Mouse (Mus musculus): ENCODE data around the gene Wdr46.

Gene Wdr46

GRCm38 (mm10) chr17:33953310-33953709, 12.8 kb downstream of the Wdr46 start:
- no peak for DNase-seq

- no peak for DNase-seq
Measured at GRCm38 (mm10) chr17:33953961-33954565, 13.6 kb downstream of the Wdr46 start.

DNA sequence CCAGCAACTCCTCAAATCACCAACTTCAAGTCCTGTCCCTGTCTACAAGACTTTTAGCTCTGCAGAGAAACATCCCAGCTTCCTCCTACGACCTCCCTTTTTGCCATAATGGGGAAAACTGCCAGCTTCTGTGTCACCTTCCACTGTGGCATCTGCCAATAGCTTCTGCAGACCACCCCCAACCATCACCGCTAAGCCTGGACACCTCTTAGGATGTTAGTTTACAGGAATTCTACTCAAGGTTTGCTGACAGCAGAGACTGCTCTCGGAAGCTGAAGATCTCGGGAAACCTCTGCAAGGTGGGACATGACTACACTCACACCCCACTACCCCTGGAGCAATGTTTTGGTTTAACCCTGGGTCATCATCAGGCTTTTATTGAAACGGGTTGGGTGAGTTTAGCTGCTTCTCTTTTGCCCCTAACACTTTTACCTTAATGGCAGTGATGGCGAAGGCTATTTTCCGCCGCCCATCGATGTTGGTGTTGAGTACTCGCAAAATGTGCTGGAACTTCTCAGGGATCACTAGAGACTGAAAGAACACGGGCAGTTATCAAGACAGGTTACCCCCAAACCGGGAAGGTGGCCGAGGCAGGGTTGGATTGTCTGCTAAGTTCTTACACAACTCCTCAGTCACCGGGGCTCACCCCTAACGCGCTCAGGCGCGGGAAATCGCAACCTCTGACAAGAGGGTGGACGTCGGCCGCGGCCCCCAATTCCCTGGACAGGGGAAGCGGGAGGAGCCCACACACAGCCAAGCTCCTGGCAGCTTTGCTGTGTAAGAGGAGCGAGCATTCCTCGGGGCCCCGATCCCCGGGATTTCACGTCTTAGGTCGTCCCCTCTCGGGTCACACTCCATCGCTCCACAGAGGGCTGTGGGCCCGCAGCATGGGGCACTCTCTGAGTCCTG, 14.4 kb downstream of the Wdr46 start:
- peak; percentile 54 for DNase-seq

GRCm38 (mm10) chr17:33955555-33956214, 15.2 kb downstream of the Wdr46 start, which contains the start of the genes Vps52 and Rps18:
Vps52 (plus strand) TSS chr17:33955812.
Rps18 (minus strand) TSS chr17:33956001.
- peak; percentile 91 for DNase-seq

DNA sequence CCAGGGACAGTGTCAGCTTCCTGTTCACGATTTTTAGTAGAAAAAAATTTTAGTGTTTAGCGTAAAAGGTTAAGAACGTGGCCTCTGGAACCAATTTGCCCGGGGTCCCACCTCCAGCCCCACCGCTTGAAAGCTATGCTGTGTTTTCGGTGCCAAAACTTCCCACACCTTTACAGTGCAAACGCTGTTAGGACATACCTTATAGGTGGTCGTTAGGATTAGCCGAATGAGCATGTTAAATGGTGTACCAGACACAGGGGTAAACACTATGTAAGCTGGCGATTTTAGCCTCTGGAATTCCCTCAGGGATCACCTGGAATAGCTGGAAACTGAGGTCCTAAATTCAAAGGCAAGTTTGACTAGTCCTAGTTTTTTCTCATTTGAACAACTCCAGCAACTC, 15.9 kb downstream of the Wdr46 start:
- DNase-seq, result no peak

DNA sequence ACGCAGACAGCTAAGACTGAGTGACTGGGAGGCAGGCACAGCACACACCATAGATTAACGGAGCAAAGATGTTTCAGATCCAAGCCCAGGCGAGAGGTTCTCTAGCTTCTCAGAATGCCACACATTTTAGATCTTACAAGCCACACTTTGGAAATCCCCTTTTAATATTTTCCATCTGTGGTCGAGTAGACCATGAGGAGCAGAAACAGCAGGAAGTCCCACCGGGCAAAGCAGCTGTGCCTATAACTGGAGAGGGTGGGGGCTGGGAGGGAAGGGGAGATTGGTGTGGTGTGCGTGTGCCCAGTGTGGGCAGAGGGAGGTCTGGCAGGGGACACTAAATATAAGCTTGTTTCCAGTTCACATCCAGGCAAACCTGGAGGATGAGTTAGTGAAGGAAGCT, 17.0 kb downstream of the Wdr46 start:
- DNase-seq, result no peak

- no peak for DNase-seq
Measured at GRCm38 (mm10) chr17:33958451-33958850, 18.0 kb downstream of the Wdr46 start.

DNA sequence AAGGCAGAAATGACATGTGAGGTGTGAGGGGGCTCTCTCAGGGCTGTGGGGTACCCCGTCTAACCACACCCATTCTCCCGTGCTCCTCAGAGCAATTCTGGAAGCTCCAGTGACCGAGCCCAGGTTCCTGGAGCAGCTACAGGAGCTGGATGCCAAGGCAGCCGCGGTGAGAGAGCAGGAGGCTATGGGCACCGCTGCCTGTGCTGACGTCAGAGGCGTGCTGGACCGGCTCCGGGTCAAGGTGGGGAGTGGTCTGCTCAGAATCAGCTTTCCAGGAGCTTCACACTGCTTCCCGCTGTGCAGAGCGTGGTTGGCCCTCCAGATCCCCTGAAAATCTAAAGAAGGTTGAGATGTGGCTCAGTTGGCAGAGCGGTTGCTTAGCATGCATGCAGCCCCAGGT, 18.7 kb downstream of the Wdr46 start:
- DNase-seq, result no peak

DNA sequence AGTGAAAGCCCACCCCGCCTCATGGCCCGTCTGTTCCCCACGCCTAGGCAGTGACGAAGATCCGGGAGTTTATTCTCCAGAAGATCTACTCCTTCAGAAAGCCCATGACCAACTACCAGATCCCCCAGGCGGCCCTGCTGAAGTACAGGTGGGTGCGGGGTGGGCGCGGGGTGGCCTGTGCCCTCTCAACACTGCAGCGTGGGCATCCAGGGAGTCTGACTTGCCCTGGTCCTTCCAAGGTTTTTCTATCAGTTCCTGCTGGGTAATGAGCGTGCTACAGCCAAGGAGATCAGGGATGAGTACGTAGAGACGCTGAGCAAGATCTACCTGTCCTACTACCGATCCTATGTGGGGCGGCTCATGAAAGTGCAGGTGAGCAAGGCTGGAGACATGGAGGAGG, 19.5 kb downstream of the Wdr46 start:
- no peak for DNase-seq

DNA sequence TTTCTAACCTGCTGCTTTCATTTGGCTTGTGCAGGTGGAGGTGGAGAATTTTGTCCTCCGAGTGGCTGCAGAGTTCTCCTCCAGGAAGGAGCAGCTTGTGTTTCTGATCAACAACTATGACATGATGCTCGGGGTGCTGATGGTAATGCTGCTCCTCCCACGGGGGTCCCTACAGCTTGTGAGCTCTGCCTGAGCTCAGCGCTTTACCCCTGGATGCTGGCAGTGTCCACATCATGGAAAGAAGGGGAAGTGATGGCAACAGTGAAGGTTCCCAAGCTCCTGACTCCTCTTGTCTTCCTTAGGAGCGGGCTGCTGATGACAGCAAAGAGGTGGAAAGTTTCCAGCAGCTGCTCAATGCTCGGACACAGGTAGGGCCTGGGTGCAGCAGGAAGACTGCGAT, 22.4 kb downstream of the Wdr46 start:
- DNase-seq, result no peak

GRCm38 (mm10) chr17:33965082-33965845, 24.8 kb downstream of the Wdr46 start:
- DNase-seq, result no peak

- DNase-seq, result no peak
Measured at GRCm38 (mm10) chr17:33965846-33966550, 25.5 kb downstream of the Wdr46 start.

- peak; percentile 78 for DNase-seq
Measured at GRCm38 (mm10) chr17:33968489-33968888, 28.0 kb downstream of the Wdr46 start.

GRCm38 (mm10) chr17:33968927-33969326, 28.5 kb downstream of the Wdr46 start:
- no peak for DNase-seq

DNA sequence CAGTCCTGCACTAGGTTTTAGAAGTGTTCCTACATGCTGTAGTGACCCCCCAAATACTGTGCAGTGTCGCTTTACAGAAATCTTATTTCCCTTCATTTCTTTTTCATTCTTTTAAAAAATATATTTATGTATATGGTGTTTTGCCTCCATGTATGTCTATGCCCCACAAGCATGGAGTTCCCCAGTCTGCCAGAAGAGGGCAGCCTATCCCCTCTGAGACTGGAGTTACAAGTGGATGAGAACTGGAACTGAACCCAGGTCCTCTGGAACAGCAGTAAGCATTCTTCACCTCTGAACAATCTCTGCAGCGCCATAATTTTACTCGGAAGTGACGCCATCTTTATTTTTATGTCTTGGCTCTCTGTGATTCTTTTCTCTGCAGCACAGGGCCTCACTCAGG, 28.9 kb downstream of the Wdr46 start:
- no peak for DNase-seq

GRCm38 (mm10) chr17:33972691-33973090, 32.2 kb downstream of the Wdr46 start:
- no peak for DNase-seq

DNA sequence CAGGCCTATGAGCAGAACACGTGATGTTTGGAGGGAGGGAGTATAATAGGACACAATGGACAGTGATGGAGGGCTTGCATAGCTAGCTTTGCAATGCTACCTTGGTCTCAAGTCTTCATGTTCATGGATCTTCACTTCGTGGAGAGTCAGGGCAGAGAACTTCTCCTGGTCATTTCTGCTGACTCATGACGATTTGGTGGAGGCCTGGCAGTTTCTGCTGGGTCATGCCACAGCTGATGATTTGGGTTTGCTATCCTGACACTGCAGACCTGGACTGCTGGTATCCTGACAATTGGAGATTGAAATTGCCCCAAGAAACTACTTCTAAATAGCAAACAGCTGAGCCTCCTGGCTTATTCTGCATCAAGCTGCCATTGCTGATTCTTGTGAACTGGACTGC, 33.1 kb downstream of the Wdr46 start:
- no peak for DNase-seq

DNA sequence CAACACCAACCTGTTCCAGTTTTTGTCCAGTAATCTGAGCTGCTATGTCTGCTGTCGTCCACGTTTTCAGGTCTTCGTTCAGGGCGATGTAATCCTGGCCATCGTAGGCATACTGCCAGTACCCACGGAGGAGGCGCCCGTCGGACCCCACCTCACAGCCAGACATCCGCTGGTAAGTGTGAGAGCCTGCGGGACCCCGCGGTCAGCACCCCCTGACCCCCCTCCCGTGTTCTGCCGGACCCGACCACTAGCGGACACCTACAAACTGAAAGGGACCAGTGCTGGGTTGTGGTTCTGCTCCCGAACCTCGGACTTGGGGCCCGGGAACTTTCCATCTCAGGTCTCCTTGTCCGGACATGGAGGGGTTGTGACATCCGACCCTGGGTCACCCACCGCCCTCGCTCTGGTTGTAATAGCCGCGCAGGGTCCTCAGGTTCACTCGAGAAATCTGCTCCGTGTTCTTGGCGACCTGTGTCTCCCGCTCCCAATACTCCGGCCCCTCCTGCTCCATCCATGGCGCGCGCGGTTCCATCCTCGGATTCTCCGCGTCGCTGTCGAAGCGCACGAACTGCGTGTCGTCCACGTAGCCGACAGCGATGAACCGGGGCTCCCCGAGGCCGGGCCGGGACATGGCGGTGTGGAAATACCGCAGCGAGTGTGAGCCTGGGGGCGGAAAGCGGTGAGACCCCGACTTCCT, 37.5 kb downstream of the Wdr46 start:
- DNase-seq, result no peak

DNA sequence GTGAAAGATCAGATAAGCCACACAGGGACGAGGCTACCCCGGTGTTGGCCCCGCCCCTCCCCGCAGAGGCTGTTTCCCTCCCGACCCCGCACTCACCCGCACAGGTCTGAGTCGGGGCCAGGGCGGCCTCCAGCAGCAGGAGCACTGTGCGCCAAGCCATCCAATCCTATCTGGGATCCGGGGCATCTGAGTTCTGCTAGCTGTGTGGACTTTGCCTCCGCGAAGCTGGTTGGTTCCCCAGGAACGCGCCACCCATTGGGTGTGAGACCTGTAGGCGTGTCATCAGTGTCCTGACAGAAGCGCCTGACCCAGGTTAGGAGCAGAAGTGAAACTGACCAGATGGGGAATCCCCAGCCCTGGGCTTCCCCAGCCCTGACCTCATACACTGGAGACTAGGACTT, 38.2 kb downstream of the Wdr46 start:
- DNase-seq, result no peak

DNA sequence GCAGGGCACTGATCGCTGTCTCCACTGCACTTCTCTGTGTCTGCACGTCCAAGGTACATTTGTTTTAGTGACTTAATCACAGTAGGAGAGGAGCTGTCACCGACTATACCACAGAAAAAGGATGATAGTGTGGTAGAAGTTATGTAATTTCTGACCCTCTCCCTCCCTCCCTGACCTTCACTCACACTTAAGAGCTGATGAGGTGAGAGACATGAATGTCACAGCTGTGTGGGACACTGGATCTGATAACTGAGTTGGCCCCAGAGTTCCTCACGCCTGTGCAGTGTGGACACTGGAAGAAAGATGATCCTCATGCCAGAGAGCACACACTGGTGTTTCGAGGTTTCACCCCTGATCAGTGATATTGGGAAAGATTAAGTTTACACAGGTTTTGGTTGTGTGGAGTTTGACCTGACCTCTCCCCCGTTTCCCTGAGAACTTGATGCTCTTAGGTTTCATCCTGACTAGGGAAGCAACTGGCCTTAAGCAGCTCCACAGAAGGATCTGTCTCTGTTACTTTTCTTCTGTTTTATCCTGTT, 39.1 kb downstream of the Wdr46 start:
- DNase-seq, result no peak
